Mouse (Mus musculus): ENCODE measurements around the gene Noct. TPM values are rescaled to one million over a fixed set of nuclear protein-coding genes. Genes with fewer than 3 reads are reported as not detected.

Noct gene
- polyA plus RNA-seq, 1 experiment from 2014 or later = 13.7 TPM

DNA sequence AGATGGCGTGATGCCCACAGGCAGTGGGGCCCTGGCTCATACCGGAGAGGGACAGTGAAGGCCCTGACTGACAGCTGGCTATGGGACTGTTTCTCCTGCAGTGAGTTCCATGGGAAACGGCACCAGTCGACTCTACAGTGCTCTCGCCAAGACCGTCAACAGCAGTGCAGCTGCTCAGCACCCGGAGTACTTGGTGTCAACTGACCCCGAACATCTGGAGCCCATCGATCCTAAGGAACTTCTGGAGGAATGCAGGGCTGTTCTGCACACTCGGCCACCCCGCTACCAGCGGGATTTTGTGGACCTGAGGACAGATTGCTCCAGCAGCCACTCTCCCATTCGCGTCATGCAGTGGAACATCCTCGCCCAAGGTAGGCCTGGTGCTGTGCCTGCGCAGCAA, 23.5 kb downstream of the Noct start:
- Histone ChIP-seq H3K27me3 (ENCODE audit: insufficient read depth, poor library complexity, severe bottlenecking) (no peaks in the 10 kb centered on the region), H3K9me3 (no peaks in the 10 kb centered on the region), H3K4me3 (no peak overlapping the region), H3K27ac (no peak overlapping the region), H3K36me3 (peaks cover 56% of the 10 kb centered on the region), H3K4me1 (peaks cover 6% of the 10 kb centered on the region; the same call in 1 of the 2 replicates)
- DNase-seq (ENCODE audit: low spot score) = peak; percentile 72
- 86% methylated on average over 16 of the region's 16 CpGs for WGBS

DNA sequence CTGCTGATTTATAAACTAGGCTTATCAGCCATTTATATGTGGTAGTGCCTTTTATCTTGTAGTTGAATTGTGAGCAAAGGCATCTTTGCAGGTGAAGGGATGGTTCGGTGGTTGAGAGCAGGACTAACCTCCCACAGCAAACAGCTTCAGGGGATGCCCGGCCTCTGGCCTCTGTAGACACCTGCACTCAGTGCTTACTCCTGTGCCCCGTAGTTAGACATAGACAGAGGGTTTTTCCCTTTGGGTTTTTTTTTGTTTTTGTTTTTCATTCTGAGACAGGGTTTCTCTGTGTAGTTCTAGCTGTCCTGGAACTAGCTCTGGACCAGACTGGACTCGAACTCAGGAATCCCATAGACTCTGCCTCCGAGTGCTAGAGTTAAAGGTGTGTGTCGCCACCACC, 24.4 kb downstream of the Noct start:
- H3K9me3 ChIP-seq = no peaks in the 10 kb centered on the region
- no peak overlapping the region for H3K27ac ChIP-seq
- peaks cover 65% of the 10 kb centered on the region for H3K36me3 ChIP-seq
- no peaks in the 10 kb centered on the region for H3K27me3 ChIP-seq (ENCODE audit: insufficient read depth, poor library complexity, severe bottlenecking)
- WGBS = 87% methylated on average over 6 of the region's 6 CpGs
- H3K4me1 ChIP-seq = peaks cover 6% of the 10 kb centered on the region; the same call in 1 of the 2 replicates
- H3K4me3 ChIP-seq = no peak overlapping the region
- DNase-seq (ENCODE audit: low spot score) = no peak

DNA sequence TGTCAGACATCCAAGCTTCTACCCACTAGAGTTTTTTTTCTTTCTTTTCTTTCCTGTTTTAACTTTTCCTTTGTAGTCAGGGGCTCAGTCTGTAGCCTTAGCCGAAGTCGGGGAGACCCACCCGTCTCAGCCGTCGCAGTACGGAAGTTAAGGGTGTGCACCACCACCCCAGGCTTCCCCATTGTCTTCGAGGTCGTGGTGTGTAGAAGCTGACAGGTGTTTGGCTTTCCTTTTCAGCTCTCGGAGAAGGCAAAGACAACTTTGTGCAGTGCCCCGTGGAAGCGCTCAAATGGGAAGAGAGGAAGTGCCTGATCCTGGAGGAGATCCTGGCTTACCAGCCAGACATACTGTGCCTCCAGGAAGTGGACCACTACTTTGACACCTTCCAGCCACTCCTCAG, 25.2 kb downstream of the Noct start:
- no peaks in the 10 kb centered on the region for H3K9me3 ChIP-seq
- H3K36me3 ChIP-seq = peaks cover 73% of the 10 kb centered on the region
- peak; percentile 66 for DNase-seq (ENCODE audit: low spot score)
- H3K27ac ChIP-seq = no peak overlapping the region
- no peaks in the 10 kb centered on the region for H3K27me3 ChIP-seq (ENCODE audit: insufficient read depth, poor library complexity, severe bottlenecking)
- 85% methylated on average over 11 of the region's 11 CpGs for WGBS
- peaks cover 6% of the 10 kb centered on the region; the same call in 1 of the 2 replicates for H3K4me1 ChIP-seq
- H3K4me3 ChIP-seq = no peak overlapping the region

DNA sequence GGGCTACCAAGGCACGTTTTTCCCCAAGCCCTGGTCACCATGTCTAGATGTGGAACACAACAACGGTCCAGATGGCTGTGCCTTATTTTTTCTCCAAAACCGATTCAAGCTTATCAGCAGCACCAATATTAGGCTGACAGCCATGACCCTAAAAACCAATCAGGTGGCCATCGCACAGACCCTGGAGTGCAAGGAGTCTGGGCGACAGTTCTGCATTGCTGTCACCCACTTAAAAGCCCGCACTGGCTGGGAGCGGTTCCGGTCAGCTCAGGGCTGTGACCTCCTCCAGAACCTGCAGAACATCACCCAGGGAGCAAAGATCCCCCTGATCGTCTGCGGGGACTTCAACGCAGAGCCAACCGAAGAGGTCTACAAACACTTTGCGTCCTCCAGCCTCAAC, 25.6 kb downstream of the Noct start:
- H3K4me1 ChIP-seq = peaks cover 6% of the 10 kb centered on the region; the same call in 1 of the 2 replicates
- H3K27me3 ChIP-seq (ENCODE audit: insufficient read depth, poor library complexity, severe bottlenecking) = no peaks in the 10 kb centered on the region
- 88% methylated on average over 13 of the region's 13 CpGs for WGBS
- H3K4me3 ChIP-seq = no peak overlapping the region
- no peak overlapping the region for H3K27ac ChIP-seq
- no peaks in the 10 kb centered on the region for H3K9me3 ChIP-seq
- peaks cover 77% of the 10 kb centered on the region for H3K36me3 ChIP-seq
- DNase-seq (ENCODE audit: low spot score) = peak; percentile 71

DNA sequence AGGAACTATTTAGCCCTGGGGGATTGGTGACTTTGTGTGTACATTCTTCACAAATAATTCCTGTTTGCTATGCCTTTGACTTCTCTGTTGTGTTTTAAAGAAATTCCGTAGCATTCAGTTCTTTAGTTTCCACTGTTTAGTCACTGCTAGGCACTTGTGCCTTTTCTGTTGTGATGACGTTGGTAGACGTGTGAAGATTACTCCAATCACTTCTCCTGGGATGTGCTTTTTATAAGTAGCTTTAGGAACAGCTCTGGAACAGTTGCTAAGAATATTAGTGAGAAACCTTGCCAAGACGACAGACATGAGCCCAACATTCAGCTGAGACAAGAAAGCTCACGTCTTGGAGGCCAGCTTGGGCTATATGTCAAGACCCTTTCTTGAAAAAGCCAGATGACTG, 26.8 kb downstream of the Noct start:
- Histone ChIP-seq H3K9me3 (no peaks in the 10 kb centered on the region), H3K27ac (no peak overlapping the region), H3K27me3 (ENCODE audit: insufficient read depth, poor library complexity, severe bottlenecking) (no peaks in the 10 kb centered on the region), H3K4me1 (peaks cover 6% of the 10 kb centered on the region; the same call in 1 of the 2 replicates), H3K36me3 (peaks cover 81% of the 10 kb centered on the region), H3K4me3 (no peak overlapping the region)
- peak; percentile 43 for DNase-seq (ENCODE audit: low spot score)
- 71% methylated on average over 5 of the region's 5 CpGs for WGBS

DNA sequence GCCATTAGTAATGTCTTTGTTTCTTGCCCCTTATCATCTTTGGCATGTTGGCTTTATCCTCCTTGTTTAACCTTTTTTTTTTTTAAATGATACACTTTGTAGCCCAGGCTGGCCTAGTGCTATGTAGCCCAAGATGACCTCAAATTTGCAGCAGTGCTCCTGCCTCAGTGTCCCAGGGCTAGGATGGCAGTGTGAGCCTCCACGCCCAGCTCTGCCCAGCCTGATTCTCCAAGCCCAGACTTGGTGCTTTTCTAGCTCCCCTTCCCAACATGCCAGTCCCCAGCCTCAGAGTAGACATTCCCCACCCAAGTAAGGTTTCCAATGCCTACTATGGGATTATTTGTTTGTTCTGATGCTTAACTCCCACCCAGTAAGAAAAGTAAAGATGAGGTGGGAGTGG, 28.0 kb downstream of the Noct start:
- Histone ChIP-seq H3K4me3 (no peak overlapping the region), H3K27ac (no peak overlapping the region), H3K36me3 (peaks cover 89% of the 10 kb centered on the region), H3K4me1 (peaks cover 6% of the 10 kb centered on the region; the same call in 1 of the 2 replicates), H3K27me3 (ENCODE audit: insufficient read depth, poor library complexity, severe bottlenecking) (no peaks in the 10 kb centered on the region), H3K9me3 (no peaks in the 10 kb centered on the region)
- WGBS = 88% methylated on average over 1 of the region's 1 CpGs
- DNase-seq (ENCODE audit: low spot score) = peak; percentile 41

DNA sequence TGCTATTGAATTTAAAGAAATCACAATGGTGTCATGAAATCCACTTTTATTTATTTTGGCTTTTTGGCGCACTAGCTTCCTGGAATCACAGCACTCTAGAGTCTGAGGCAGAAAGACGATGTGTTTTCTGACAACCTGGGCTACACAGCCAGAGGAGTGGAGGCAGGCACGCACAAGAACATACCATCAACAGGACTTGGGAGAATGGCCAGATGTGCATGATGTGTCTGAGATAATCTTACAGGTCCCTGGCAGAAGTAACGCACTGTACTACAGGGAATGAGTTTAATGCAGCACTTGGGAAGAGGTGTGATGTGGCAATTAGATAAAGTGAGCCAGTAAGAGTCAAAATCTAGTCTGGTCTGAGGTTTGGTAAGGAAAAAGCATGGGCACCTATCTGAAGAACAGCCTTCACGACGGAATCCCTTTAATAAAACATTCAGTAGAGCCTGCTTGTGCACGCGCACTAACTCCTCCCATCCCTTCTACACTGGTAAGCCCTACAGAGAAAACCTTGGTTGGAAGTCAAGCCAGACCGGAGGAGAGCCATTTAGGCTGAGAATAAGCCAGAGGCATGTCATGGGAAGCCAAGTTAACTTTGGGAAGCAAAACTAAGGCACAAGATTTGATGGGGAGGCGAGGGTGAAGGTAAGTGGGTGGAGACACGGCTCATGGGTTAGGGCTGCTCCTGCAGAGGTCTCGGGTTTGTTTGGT, 28.6 kb downstream of the Noct start:
- Histone ChIP-seq H3K4me3 (no peak overlapping the region), H3K27me3 (ENCODE audit: insufficient read depth, poor library complexity, severe bottlenecking) (no peaks in the 10 kb centered on the region), H3K9me3 (no peaks in the 10 kb centered on the region), H3K36me3 (peaks cover 89% of the 10 kb centered on the region), H3K4me1 (peaks cover 1% of the 10 kb centered on the region; the same call in 1 of the 2 replicates), H3K27ac (no peak overlapping the region)
- WGBS = 89% methylated on average over 12 of the region's 12 CpGs
- DNase-seq (ENCODE audit: low spot score) = peak; percentile 71

DNA sequence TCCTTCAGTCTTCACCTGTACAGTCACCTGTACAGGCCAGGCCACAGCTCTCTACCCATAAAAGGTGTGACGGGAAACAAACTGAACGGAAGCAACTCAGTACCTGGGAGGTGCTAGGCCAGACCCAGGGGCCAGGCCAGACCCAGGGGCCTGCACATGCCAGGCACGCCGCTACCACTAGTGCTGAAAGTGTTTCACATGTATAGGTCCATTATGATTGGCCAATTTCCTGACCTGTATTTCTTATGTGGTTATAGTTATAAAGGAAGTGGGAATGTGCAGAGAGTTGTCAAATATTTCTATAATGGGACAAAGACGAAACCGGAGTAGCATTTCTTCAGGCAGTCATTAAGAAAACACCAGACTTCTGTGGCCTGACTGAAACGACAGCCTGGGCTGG, 30.5 kb downstream of the Noct start:
- Histone ChIP-seq H3K4me3 (no peak overlapping the region), H3K27ac (no peak overlapping the region), H3K27me3 (ENCODE audit: insufficient read depth, poor library complexity, severe bottlenecking) (no peaks in the 10 kb centered on the region), H3K9me3 (no peaks in the 10 kb centered on the region), H3K36me3 (peaks cover 91% of the 10 kb centered on the region), H3K4me1 (no peaks in the 10 kb centered on the region)
- DNase-seq (ENCODE audit: low spot score) = peak; percentile 16
- WGBS = 93% methylated on average over 7 of the region's 7 CpGs

DNA sequence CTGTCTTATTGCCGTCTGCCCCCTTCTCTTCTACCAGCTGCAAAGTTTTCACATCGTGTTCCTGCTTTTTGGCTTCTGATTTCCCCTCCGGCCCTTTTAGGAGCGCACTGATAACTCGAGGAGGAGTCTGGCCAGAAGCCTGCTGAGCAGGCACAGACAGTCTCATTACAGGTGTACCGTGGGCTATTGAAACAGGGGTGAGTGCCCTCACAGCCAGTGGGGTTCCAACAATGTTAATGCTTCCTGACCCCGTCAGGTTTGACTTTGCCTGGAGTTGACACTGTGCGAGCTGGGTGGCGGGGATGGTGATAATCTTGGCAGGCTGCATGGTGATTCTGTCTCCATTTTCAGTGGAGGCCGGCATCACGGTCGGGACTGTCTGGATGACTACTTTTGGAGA, 32.2 kb downstream of the Noct start:
- no peaks in the 10 kb centered on the region for H3K4me1 ChIP-seq
- H3K27ac ChIP-seq = no peak overlapping the region
- no peak overlapping the region for H3K4me3 ChIP-seq
- H3K27me3 ChIP-seq (ENCODE audit: insufficient read depth, poor library complexity, severe bottlenecking) = no peaks in the 10 kb centered on the region
- H3K36me3 ChIP-seq = peaks cover 93% of the 10 kb centered on the region
- 86% methylated on average over 12 of the region's 12 CpGs for WGBS
- no peaks in the 10 kb centered on the region for H3K9me3 ChIP-seq
- DNase-seq (ENCODE audit: low spot score) = peak; percentile 68

DNA sequence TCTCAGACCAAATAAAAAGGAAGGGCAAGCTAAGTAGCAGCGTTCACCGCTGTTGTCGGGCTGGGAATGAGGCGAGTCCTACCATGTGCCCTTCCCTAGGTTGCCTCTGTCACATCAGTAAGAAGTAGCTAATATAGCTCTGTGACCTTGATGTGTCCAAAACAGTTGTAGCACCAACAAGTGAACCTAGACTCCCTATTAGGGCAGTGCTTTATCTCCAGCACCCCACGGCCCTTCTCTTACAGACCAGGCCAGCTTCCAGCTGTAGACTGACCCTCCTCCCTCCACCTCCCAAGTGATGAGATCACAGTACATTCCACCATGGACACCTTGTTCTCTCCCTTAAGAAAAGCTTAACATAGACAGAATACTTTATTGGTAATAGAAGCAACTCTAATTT, 33.8 kb downstream of the Noct start:
- Histone ChIP-seq H3K9me3 (no peaks in the 10 kb centered on the region), H3K27me3 (ENCODE audit: insufficient read depth, poor library complexity, severe bottlenecking) (no peaks in the 10 kb centered on the region), H3K4me1 (no peaks in the 10 kb centered on the region), H3K27ac (no peak overlapping the region), H3K4me3 (no peak overlapping the region), H3K36me3 (peaks cover 95% of the 10 kb centered on the region)
- 82% methylated on average over 5 of the region's 5 CpGs for WGBS
- DNase-seq (ENCODE audit: low spot score) = no peak

DNA sequence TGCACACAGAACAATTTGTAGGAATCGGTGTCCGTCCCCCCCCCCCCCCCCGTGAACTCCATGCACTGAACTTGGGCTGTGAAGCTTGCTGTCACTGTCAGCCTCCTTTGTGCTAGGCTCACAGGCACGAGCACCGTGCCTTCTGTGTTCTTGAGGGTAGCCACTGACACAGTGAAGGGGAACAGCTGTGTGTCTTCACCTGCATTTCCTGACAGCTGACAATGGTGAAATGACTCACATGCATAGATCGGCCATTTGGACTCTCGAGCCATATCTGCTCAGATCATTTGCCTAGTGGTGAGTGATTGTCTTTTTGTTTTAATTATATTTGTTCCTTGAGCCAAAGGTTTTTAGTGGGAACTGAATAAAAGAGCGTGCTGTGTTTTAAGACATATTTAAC, 38.7 kb downstream of the Noct start:
- H3K27ac ChIP-seq = no peak overlapping the region
- peaks cover 85% of the 10 kb centered on the region for H3K36me3 ChIP-seq
- H3K4me3 ChIP-seq = no peak overlapping the region
- peaks cover 4% of the 10 kb centered on the region; the same call in 1 of the 2 replicates for H3K4me1 ChIP-seq
- DNase-seq (ENCODE audit: low spot score) = no peak
- H3K27me3 ChIP-seq (ENCODE audit: insufficient read depth, poor library complexity, severe bottlenecking) = no peaks in the 10 kb centered on the region
- 87% methylated on average over 8 of the region's 8 CpGs for WGBS
- H3K9me3 ChIP-seq = no peaks in the 10 kb centered on the region

DNA sequence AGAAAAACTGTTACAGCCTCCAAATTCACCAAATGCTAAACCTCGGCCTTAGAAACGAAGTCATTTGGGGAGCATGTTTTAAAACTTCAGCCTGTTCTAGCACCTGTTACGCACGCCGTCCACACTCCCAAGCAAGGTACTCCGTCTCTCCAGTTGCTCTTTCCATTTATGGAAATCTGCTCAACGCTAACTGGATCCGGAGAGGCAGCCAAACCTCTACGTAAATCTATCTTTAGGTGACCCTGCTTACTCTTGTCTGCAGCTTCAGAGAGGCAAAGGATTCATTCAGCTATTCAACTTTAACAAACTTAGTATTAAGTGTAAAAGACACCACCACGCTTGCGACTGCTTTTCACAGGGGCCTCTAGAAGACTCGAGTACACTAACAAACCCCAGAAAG, 44.2 kb downstream of the Noct start:
- Histone ChIP-seq H3K27ac (peak overlapping the region; percentile 86), H3K36me3 (peaks cover 33% of the 10 kb centered on the region), H3K4me3 (no peak overlapping the region), H3K9me3 (no peaks in the 10 kb centered on the region), H3K27me3 (ENCODE audit: insufficient read depth, poor library complexity, severe bottlenecking) (no peaks in the 10 kb centered on the region), H3K4me1 (peaks cover 10% of the 10 kb centered on the region)
- 53% methylated on average over 12 of the region's 12 CpGs for WGBS
- no peak for DNase-seq (ENCODE audit: low spot score)

DNA sequence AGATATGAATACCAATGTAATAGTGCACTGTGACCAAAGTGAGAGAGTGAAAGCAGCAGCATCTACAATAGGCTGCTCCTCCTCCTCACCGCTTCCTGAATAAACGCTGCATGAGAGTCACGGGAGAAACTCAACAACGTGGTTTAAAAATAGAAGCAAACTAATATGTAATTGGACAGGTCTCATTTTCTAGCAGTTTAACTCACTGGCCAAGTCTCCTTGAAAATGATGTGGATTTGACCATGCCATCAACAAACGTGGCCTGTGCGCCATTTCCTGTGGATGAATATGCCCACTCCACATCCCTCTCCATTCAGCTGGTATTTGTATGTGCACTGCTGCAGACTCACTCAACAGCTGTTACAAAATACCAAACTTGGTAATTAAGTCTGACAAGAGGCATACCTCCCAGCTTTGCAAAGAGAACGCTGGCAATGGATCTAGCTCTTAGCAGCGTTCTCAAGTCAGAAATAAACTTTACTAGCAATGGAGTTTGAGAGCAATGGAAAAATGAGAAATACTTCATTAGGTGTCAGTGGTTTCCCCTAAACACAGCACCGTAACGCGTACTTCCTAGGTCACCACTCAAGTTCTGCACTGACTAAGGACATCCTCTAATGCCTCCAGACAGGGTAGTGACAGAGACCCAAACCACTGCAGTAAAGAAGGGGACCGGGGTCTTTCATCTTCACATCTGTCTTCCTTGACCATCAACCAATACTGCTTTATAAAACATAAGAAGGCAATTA, 46.0 kb downstream of the Noct start:
- Histone ChIP-seq H3K27ac (peak overlapping the region; percentile 86), H3K9me3 (no peaks in the 10 kb centered on the region), H3K27me3 (ENCODE audit: insufficient read depth, poor library complexity, severe bottlenecking) (no peaks in the 10 kb centered on the region), H3K4me3 (no peak overlapping the region), H3K36me3 (peaks cover 15% of the 10 kb centered on the region), H3K4me1 (peaks cover 16% of the 10 kb centered on the region)
- DNase-seq (ENCODE audit: low spot score) = no peak
- 67% methylated on average over 12 of the region's 12 CpGs for WGBS
